12 mouse cellular contexts compared by ENCODE assay signal in the genomic region with DNA sequence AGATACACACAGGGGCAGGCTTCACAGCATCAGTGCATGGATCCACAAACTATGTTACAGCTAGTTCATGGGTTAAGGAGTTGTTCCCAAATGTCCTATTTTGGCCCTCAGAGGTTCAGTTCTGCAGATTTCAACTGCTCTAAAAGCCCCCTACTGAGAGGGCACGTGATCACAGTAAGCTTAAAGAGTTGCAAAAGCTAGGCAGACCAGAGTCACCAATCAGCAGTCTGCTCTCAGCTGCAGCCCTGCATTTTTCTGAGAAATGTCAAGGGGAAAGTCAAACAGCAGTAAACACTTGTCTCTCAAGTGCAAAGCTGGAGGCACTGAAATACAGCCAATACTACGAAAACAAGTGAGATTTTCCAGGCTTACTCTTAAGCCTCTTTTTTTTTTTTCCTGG. TPM values are rescaled to one million over a fixed set of nuclear protein-coding genes. Genes with fewer than 3 reads are reported as not detected.
A peak's percentile ranks its signal among the peaks of the same experiment; 100 is the strongest.
DNase-seq lines count a peak whose midpoint lies in the region; ATAC-seq lines count a peak whose summit lies in the region.
"Had no signal": no experiment of that assay in that cellular context is flagged by ENCODE, and none has a peak within 500 bp of the region (broad histone marks: within the 10 kb centered on the region; RNA-seq: fewer than 3 reads in every experiment).

No protein-coding gene starts in this region.

- H3K4me2 ChIP-seq in lung, embryonic 15.5 days: no peak overlapping the region
- H3K4me2 ChIP-seq: heart, embryonic 15.5 days; midbrain, embryonic 11.5 days; neural tube, embryonic 12.5 days had no signal

- intact Hi-C loops in gastrocnemius, postnatal 36 days (cut with DNase I): loop anchor here (10.0 kb wide), 1 partner anchor 714 kb away; no protein-coding TSS in a partner anchor

- WGBS in lung, embryonic 15.5 days: 36% methylated on average over 2 of the region's 2 CpGs

- no peaks in the 10 kb centered on the region for H3K9me3 ChIP-seq in lung, embryonic 15.5 days
- H3K9me3 ChIP-seq: heart, embryonic 15.5 days; neural tube, embryonic 12.5 days had no signal

- no peak overlapping the region for H3K9ac ChIP-seq in lung, embryonic 15.5 days
- H3K9ac ChIP-seq: heart, embryonic 15.5 days; neural tube, embryonic 12.5 days had no signal

- ATAC-seq in lung, embryonic 15.5 days (ENCODE audit: borderline replicate concordance, extremely low read depth, low FRiP score, low TSS enrichment): no peak
- ATAC-seq in erythroid progenitor cell, adult 5-6 weeks (replicated peaks; ENCODE audit: low FRiP score, poor library complexity, severe bottlenecking): no peak

- no peak overlapping the region for H3K4me3 ChIP-seq in lung, embryonic 15.5 days
- H3K4me3 ChIP-seq: heart, embryonic 15.5 days; neural tube, embryonic 12.5 days had no signal

- no peaks in the 10 kb centered on the region for H3K27me3 ChIP-seq in lung, embryonic 15.5 days
- H3K27me3 ChIP-seq: heart, embryonic 15.5 days; neural tube, embryonic 12.5 days had no signal

- H3K27ac ChIP-seq in lung, embryonic 15.5 days: peak overlapping the region; percentile 89
- H3K27ac ChIP-seq: neural tube, embryonic 12.5 days had no signal

- DNase-seq in adrenal gland, adult 2 months: peak; percentile 70
- DNase-seq in adrenal gland, adult 18-20 months (ENCODE audit: low spot score in 2 of 2): no peak
- peak; percentile 43 for DNase-seq in thymus, postnatal 4 days
- DNase-seq in thymus, postnatal 0 days (ENCODE audit: low spot score): no peak
- DNase-seq in right cerebral cortex, adult 2 months (ENCODE audit: low spot score in 2 of 2): no peak
- DNase-seq in gastrocnemius, postnatal 36 days: no peak
- DNase-seq: cerebellum, adult 8-10 months had no signal

- peaks cover 59% of the 10 kb centered on the region for H3K36me3 ChIP-seq in lung, embryonic 15.5 days

- H3K4me1 ChIP-seq in lung, embryonic 15.5 days: peaks cover 17% of the 10 kb centered on the region

RNA-seq across cellular contexts. Expression of gene Rps15a, which starts 3.2 kb away (rescaled TPM):
- 100 to 1,000 TPM; 473 to 973 TPM for total RNA-seq in adrenal gland, adult 2 months (2021)
- 23.1 and 29.7 TPM in 2 replicates for polyA plus RNA-seq in adrenal gland, adult 2 months (2012; rRNA removed)
- total RNA-seq in adrenal gland, adult 18-20 months (2021): 100 to 1,000 TPM; 759 to 809 TPM
- polyA plus RNA-seq in thymus, postnatal 0 days (2015; fragmentation: Nextera tagmentation; extraction: Ambion mirVana): 1,241 and 1,277 TPM in 2 replicates
- 769 and 810 TPM in 2 replicates for polyA plus RNA-seq in lung, embryonic 15.5 days (2015; fragmentation: Nextera tagmentation; extraction: Ambion mirVana)
- total RNA-seq in erythroid progenitor cell, adult 5-6 weeks (2015; ENCODE audit: low replicate concordance): 614 and 728 TPM in 2 replicates
- total RNA-seq in erythroid progenitor cell, adult 5-6 weeks (2017; ENCODE audit: low replicate concordance): 193 and 335 TPM in 2 replicates
- total RNA-seq in gastrocnemius, postnatal 36 days (2021): 100 to 1,000 TPM; 374 to 433 TPM

RNA-seq across cellular contexts. Expression of gene Arl6ip1, which starts 10.3 kb away (rescaled TPM):
- 100 to 1,000 TPM; 114 to 211 TPM for total RNA-seq in adrenal gland, adult 2 months (2021)
- polyA plus RNA-seq in adrenal gland, adult 2 months (2012; rRNA removed): 22.8 and 30.3 TPM in 2 replicates
- 100 to 1,000 TPM; 150 to 167 TPM for total RNA-seq in adrenal gland, adult 18-20 months (2021)
- polyA plus RNA-seq in thymus, postnatal 0 days (2015; fragmentation: Nextera tagmentation; extraction: Ambion mirVana): 1,029 and 1,106 TPM in 2 replicates
- polyA plus RNA-seq in lung, embryonic 15.5 days (2015; fragmentation: Nextera tagmentation; extraction: Ambion mirVana): 500 and 550 TPM in 2 replicates
- 748 and 760 TPM in 2 replicates for total RNA-seq in erythroid progenitor cell, adult 5-6 weeks (2015; ENCODE audit: low replicate concordance)
- total RNA-seq in erythroid progenitor cell, adult 5-6 weeks (2017; ENCODE audit: low replicate concordance): 576 and 709 TPM in 2 replicates
- 1 to 10 TPM; 8.5 TPM for total RNA-seq in gastrocnemius, postnatal 36 days (2021)

Comparison
In these comparisons a context has a peak if more than half of its experiments do, and no peak if none do; other contexts are left out.
1. DNase-seq: peak in adrenal gland, adult 2 months (single experiment) and thymus, postnatal 4 days (single experiment); none in adrenal gland, adult 18-20 months (0 of 2), thymus, postnatal 0 days (single experiment), right cerebral cortex, adult 2 months (0 of 2) and gastrocnemius, postnatal 36 days (0 of 2).
2. RNA of gene Arl6ip1, which starts 10.3 kb away (total RNA-seq): 576 to 760 TPM in erythroid progenitor cell, adult 5-6 weeks, 114 to 211 TPM in adrenal gland, adult 2 months and 150 to 167 TPM in adrenal gland, adult 18-20 months; 8.5 TPM in gastrocnemius, postnatal 36 days; every median in the first group is over 10 times any median in the second.